Mouse (Mus musculus) lung, embryonic 16.5 days (tissue): ENCODE data around the gene Aipl1. TPM values are rescaled to one million over a fixed set of nuclear protein-coding genes. Genes with fewer than 3 reads are reported as not detected.

Experiments
- ATAC-seq: fragments of 200-750 bp; cut with Nextera tagmentation; 2 replicates; pipeline ENCODE4 v1.8.0; 2017; ENCODE audit warnings: low read depth, mild to moderate bottlenecking, moderate library complexity
- H3K27ac ChIP-seq: fragments of 300-500 bp; sonication (generic); 2 replicates; pipeline ENCODE4 v1.5.1; 2014; ENCODE audit warnings: mild to moderate bottlenecking, control low read depth, low read length
- H3K27me3 ChIP-seq: fragments of 300-500 bp; sonication (generic); 2 replicates; pipeline ENCODE4 v1.6.1; 2014; ENCODE audit warnings: low read depth, low read length, mixed read lengths; ENCODE audit not compliant: control insufficient read depth, insufficient read depth
- H3K36me3 ChIP-seq: fragments of 300-500 bp; sonication (generic); 2 replicates; pipeline ENCODE4 v1.6.1; 2014; ENCODE audit warnings: low read length; ENCODE audit not compliant: control insufficient read depth, insufficient read depth
- H3K4me1 ChIP-seq: fragments of 300-500 bp; sonication (generic); replicated peaks from 2 replicates; pipeline ENCODE4 v1.6.1; 2014; ENCODE audit warnings: low read length, mixed read lengths; ENCODE audit not compliant: control insufficient read depth, insufficient read depth
- H3K4me2 ChIP-seq: fragments of 300-500 bp; sonication (generic); 2 replicates; pipeline ENCODE4 v1.6.1; 2014; ENCODE audit warnings: low read depth, low read length, control low read depth
- H3K4me3 ChIP-seq: fragments of 300-500 bp; sonication (generic); 2 replicates; pipeline ENCODE4 v1.5.1; 2014; ENCODE audit warnings: mild to moderate bottlenecking, low read length, control low read depth
- H3K9ac ChIP-seq: fragments of 300-500 bp; sonication (generic); 2 replicates; pipeline ENCODE4 v1.6.1; 2014; ENCODE audit warnings: low read length, control low read depth
- H3K9me3 ChIP-seq: fragments of 300-500 bp; sonication (generic); 2 replicates; pipeline ENCODE4 v1.6.1; 2016; ENCODE audit warnings: low read length; ENCODE audit not compliant: control insufficient read depth
- WGBS: fragments of 180-500 bp; shearing (Covaris S2); extraction: QIAGEN DNeasy Blood & Tissue Kit; methylation state at CpG from one replicate; pipeline ENCODE4 v1.1.7; 2014; 5-methylcytosine and 5-hydroxymethylcytosine counted together
- polyA plus RNA-seq: library from polyadenylated mRNA; unstranded; fragments of >200 nt; fragmentation: Nextera tagmentation; extraction: Ambion mirVana; gene quantifications from 2 replicates; pipeline ENCODE4 v1.2.1, GENCODE M21; 2015

The Aipl1 gene
- polyA plus RNA-seq, 1 experiment from 2014 or later = 0.44 TPM

DNA sequence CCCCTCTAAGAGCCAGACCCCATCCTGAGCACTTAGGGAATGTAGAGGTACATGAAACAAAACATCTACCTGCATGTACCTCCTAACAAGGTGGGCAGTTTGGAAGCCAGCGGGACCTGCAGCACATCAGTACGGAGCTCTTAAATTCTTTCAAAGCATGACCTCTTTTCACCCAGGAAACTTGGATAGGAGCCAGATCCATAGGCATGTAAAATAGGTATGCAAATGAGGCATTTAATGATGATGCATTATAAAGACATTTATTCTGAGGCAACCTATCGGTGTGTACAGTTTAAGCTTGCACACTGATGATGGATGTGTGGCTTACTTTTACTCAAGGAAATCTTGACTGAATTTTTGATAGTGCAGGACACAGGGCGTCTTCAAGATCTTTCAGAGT, 22.6 kb downstream of the Aipl1 start:
- Histone ChIP-seq H3K9me3 (no peaks in the 10 kb centered on the region), H3K4me2 (no peak overlapping the region), H3K36me3 (no peaks in the 10 kb centered on the region), H3K9ac (no peak overlapping the region), H3K27me3 (no peaks in the 10 kb centered on the region), H3K4me3 (no peak overlapping the region), H3K4me1 (no peaks in the 10 kb centered on the region), H3K27ac (no peak overlapping the region)
- ATAC-seq = no peak
- WGBS = 62% methylated on average over 4 of the region's 4 CpGs

DNA sequence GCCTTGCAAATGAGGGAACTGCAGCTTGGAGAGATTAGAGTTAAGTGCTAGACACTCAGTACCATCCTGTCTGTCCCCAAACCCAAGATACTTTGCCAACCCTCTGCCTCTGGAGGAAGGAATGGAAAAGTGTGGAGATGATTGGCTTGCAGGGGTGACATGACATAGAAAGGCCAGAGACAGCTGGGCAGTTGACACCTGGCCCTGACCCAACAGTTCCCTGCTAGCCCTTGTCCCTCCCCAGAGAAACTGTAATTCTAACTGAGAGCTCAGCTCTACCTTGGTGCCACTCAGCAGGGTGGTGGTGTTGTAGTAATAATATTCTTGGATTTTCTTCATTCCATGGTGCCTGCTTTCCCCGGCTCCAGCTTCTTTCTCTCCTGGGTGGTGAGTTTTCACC, 25.4 kb downstream of the Aipl1 start:
- H3K4me1 ChIP-seq = no peaks in the 10 kb centered on the region
- H3K27me3 ChIP-seq = no peaks in the 10 kb centered on the region
- no peaks in the 10 kb centered on the region for H3K9me3 ChIP-seq
- no peak for ATAC-seq
- no peak overlapping the region for H3K4me3 ChIP-seq
- no peaks in the 10 kb centered on the region for H3K36me3 ChIP-seq
- 88% methylated on average over 1 of the region's 1 CpGs for WGBS
- no peak overlapping the region for H3K27ac ChIP-seq
- no peak overlapping the region for H3K4me2 ChIP-seq
- H3K9ac ChIP-seq = no peak overlapping the region

DNA sequence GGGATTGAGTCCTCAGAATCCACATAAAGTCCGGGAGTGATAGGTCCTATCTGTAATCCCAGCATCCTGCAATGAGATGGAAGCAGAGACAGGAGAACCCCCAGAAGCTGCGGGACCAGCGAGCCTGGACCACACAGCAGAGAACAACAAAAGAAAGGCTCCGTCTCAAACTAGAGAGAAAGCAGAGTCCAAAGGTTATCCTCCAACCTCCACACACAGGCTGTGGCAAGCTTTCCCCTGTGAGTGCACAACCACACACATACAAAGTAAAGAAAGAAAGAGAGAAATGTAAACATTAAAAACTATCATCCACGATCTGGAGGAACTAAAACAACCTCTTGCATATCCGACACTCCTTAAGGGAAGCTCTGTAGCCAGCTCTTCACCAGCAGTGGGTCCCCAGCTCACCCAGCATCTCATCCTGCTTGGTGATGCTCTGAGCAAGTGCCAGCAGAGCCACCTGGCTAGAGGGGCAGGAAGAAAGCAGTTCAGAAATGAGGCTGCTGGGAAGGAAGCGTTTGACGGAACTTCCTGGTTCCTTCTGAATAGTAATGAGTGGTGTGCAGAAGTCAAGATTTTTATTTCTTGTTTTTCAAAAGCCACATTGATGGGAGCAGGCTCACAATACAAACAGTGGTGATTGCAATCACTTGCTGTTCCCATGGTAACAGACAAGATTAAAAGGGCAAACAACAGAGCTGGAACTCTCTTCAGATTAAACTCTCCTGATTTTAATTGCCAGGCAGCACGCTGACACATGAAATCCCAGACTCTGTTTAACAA, 26.2 kb downstream of the Aipl1 start:
- H3K36me3 ChIP-seq = no peaks in the 10 kb centered on the region
- no peak overlapping the region for H3K4me2 ChIP-seq
- no peaks in the 10 kb centered on the region for H3K9me3 ChIP-seq
- WGBS = 27% methylated on average over 9 of the region's 9 CpGs
- H3K4me3 ChIP-seq = no peak overlapping the region
- ATAC-seq = no peak
- H3K9ac ChIP-seq = no peak overlapping the region
- no peaks in the 10 kb centered on the region for H3K27me3 ChIP-seq
- no peaks in the 10 kb centered on the region for H3K4me1 ChIP-seq
- no peak overlapping the region for H3K27ac ChIP-seq

DNA sequence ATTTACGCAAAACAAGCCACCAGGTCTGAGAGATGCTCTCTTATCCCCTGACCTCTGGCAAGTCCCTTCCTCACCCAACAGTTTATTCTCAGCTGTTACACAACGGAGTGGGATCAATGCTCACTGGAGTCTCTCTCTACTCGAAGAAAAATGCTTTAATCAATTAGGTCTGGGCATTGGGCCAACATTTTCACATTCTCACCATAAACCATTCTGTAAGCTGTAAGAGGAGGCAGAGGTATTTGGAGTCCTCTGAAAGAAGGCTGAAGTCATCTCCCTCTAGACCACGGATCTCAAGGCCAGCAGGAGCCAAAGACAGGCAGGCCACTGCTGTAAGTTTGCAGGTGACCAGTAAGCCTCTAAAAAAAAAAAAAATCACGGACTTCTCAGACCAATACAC, 26.9 kb downstream of the Aipl1 start:
- no peak overlapping the region for H3K4me3 ChIP-seq
- no peak for ATAC-seq
- 24% methylated on average over 5 of the region's 5 CpGs for WGBS

DNA sequence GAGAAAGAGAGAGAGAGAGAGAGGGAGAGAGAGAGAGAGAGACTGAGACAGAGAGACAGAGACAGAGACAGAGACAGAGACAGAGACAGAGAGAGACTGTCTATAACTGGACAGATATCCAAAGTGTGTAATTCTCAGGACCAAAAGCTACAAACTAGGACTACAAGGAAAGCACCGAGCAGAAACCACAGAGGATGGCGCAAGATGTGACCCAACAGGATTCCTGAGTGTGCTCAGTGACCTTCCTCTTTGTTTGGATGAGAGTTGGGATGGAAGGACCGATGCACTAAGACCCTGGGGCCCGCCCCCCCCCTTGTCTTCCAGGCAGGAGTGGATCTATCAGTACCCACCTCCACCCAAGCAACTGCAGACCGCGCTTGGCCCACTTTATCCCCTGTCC, 31.8 kb downstream of the Aipl1 start:
- no peak overlapping the region for H3K27ac ChIP-seq
- 87% methylated on average over 6 of the region's 6 CpGs for WGBS
- no peak for ATAC-seq
- H3K36me3 ChIP-seq = no peaks in the 10 kb centered on the region
- H3K27me3 ChIP-seq = no peaks in the 10 kb centered on the region
- H3K4me1 ChIP-seq = no peaks in the 10 kb centered on the region
- no peaks in the 10 kb centered on the region for H3K9me3 ChIP-seq
- no peak overlapping the region for H3K4me2 ChIP-seq
- no peak overlapping the region for H3K4me3 ChIP-seq
- H3K9ac ChIP-seq = no peak overlapping the region

More for the DNA sequence above, 26.9 kb downstream of the Aipl1 start:
- H3K9me3 ChIP-seq = no peaks in the 10 kb centered on the region
- no peak overlapping the region for H3K9ac ChIP-seq
- no peaks in the 10 kb centered on the region for H3K4me1 ChIP-seq
- H3K27me3 ChIP-seq = no peaks in the 10 kb centered on the region
- no peaks in the 10 kb centered on the region for H3K36me3 ChIP-seq
- no peak overlapping the region for H3K4me2 ChIP-seq
- H3K27ac ChIP-seq = no peak overlapping the region

DNA sequence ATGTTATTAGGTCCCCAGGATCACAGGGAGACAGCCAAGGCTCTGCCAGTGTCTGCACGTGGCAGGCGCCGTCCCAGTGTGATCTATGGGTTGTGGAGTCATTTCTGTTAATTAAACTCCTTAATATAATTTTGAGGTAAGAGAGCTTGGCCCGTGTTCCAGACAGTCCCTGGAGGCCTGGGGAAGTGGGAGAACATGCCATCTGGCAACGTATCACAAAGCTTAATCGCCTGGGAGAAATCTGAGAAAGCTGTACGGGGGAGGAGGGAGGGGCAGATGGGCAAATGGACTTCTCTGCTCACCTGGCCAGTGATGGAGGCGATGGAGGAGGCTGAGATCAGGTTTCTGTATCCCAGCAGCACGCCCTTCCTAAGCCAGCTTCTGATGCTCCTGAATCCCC, 34.1 kb downstream of the Aipl1 start:
- Histone ChIP-seq H3K4me3 (no peak overlapping the region), H3K9ac (no peak overlapping the region), H3K4me1 (no peaks in the 10 kb centered on the region), H3K9me3 (no peaks in the 10 kb centered on the region), H3K4me2 (no peak overlapping the region), H3K27ac (no peak overlapping the region), H3K27me3 (no peaks in the 10 kb centered on the region), H3K36me3 (no peaks in the 10 kb centered on the region)
- WGBS = 41% methylated on average over 9 of the region's 9 CpGs
- no peak for ATAC-seq

DNA sequence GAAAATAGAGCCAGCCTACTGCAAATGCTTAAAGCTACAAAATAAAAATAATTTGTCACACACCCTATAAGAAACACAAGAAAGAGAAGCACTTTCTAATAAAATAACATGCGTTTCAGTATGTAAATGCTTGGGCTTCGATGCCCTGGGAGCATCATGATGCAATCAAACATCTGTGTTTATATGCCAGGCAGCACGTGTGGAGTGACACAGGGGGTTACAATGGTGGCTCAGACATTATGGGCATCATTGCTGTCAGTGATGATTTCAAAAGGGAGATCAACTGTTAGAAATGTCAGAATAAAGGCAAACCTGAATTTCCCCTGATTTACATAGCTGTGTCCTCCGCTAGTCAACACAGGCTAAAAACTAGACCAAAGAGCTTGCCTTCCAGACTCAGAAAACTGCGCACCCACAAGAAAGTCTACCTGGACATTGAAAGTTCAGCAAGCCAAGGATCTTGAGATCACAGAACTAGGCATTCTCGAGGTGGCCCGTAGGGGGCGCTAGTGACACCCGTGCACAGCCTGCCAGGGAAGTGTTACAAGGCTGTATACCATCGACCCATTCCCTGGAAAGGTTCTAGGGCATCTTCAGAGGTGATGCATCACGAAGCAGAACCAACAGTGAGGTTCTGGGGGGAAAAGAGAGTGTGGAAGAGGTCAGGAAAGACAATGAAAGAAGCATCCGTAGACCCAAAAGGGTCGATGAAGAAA, 35.0 kb downstream of the Aipl1 start:
- Histone ChIP-seq H3K4me1 (no peaks in the 10 kb centered on the region), H3K27me3 (no peaks in the 10 kb centered on the region), H3K36me3 (no peaks in the 10 kb centered on the region), H3K4me3 (no peak overlapping the region), H3K9me3 (no peaks in the 10 kb centered on the region), H3K9ac (no peak overlapping the region), H3K4me2 (no peak overlapping the region), H3K27ac (no peak overlapping the region)
- ATAC-seq = no peak
- WGBS = 46% methylated on average over 13 of the region's 13 CpGs

DNA sequence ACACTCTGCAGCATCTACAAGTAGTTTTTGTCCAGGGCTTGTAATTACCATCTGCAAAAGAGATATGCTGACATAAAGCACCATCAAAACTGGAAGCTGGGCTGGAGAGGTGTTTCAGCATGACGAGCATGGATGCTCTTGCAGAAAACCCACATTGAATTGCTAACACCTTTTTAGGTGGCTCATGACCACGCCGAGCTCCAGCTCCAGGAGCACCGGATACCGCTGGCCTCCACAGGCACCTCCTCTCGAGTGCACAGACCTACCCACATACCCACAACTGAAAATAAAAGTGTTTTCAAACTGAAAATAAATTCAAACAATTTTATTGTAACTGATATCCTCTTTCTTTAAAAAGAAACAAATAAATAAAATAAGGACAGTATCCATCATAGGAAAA, 37.1 kb downstream of the Aipl1 start:
- Histone ChIP-seq H3K27me3 (no peaks in the 10 kb centered on the region), H3K4me1 (peaks cover 7% of the 10 kb centered on the region; the same call in 1 of the 2 replicates), H3K4me3 (no peak overlapping the region), H3K9me3 (no peaks in the 10 kb centered on the region), H3K4me2 (no peak overlapping the region), H3K9ac (no peak overlapping the region), H3K27ac (no peak overlapping the region), H3K36me3 (no peaks in the 10 kb centered on the region)
- 87% methylated on average over 6 of the region's 6 CpGs for WGBS
- ATAC-seq = no peak

DNA sequence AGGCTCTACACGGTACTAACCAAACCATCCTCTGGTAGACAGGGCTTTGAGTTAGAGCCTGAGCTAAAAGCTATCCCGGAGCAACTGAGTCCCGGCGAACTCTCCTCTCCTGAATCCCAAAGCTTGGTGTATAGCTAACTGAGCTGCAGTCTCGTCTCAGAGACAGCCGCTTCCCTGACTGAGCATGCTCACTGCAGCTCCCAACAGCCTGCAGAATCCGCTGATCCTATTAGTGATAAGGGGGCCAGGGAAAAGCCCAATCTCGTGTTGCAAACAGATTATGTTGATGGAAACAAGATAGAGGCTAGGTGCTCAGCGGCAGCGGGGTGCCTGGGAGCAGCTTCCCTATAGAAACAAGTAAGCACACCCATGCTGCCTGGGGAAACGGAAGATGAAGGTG, 40.5 kb downstream of the Aipl1 start:
- Histone ChIP-seq H3K27ac (no peak overlapping the region), H3K9ac (no peak overlapping the region), H3K36me3 (no peaks in the 10 kb centered on the region), H3K9me3 (no peaks in the 10 kb centered on the region), H3K4me1 (peaks cover 7% of the 10 kb centered on the region; the same call in 1 of the 2 replicates), H3K4me3 (no peak overlapping the region), H3K27me3 (no peaks in the 10 kb centered on the region), H3K4me2 (peak overlapping the region; percentile 18; the same call in 1 of the 2 replicates)
- no peak for ATAC-seq
- WGBS = 19% methylated on average over 11 of the region's 11 CpGs
